Mouse (Mus musculus) right cerebral cortex, postnatal 10 days (tissue): Measurements from ENCODE around the gene Cavin4.

Source experiments
- DNase-seq, 2 experiments: peaks; one replicate each; pipeline ENCODE4 v3.0.0; 2021; ENCODE audit warnings: low spot score in 2 of 2

The Cavin4 gene

GRCm38 (mm10) chr4:48663271-48663670 is at the start of gene Cavin4:
TSS of gene Cavin4 (plus strand) at chr4:48663514.
- no peak for DNase-seq

GRCm38 (mm10) chr4:48615483-48615882 is 47.8 kb upstream of the Cavin4 start:
- no peak for DNase-seq

GRCm38 (mm10) chr4:48617201-48617600 is 46.1 kb upstream of the Cavin4 start:
- DNase-seq, result no peak

- DNase-seq, result no peak
Measured at GRCm38 (mm10) chr4:48620121-48620520, 43.2 kb upstream of the Cavin4 start.

- DNase-seq, result no peak
Measured at GRCm38 (mm10) chr4:48622246-48622645, 41.1 kb upstream of the Cavin4 start.

- no peak for DNase-seq
Measured at GRCm38 (mm10) chr4:48622946-48623345, 40.4 kb upstream of the Cavin4 start.

- peak in 1 of 2 experiments; percentile 10 for DNase-seq
Measured at GRCm38 (mm10) chr4:48624961-48625360, 38.4 kb upstream of the Cavin4 start.

GRCm38 (mm10) chr4:48625836-48626235 is 37.5 kb upstream of the Cavin4 start:
- peak in 1 of 2 experiments; percentile 21 for DNase-seq

GRCm38 (mm10) chr4:48629445-48629844 is 33.9 kb upstream of the Cavin4 start:
- DNase-seq, result peak; percentile 65 to 78

GRCm38 (mm10) chr4:48633529-48633928 is 29.8 kb upstream of the Cavin4 start:
- no peak for DNase-seq

- no peak for DNase-seq
Measured at GRCm38 (mm10) chr4:48634058-48634457, 29.3 kb upstream of the Cavin4 start.

GRCm38 (mm10) chr4:48636831-48637230 is 26.5 kb upstream of the Cavin4 start:
- DNase-seq, result no peak

GRCm38 (mm10) chr4:48638132-48638531 is 25.2 kb upstream of the Cavin4 start:
- no peak for DNase-seq

- no peak for DNase-seq
Measured at GRCm38 (mm10) chr4:48639503-48639902, 23.8 kb upstream of the Cavin4 start.

GRCm38 (mm10) chr4:48643801-48644200 is 19.5 kb upstream of the Cavin4 start:
- no peak for DNase-seq

GRCm38 (mm10) chr4:48646143-48646542 is 17.2 kb upstream of the Cavin4 start:
- no peak for DNase-seq

- no peak for DNase-seq
Measured at GRCm38 (mm10) chr4:48650617-48651360, 12.5 kb upstream of the Cavin4 start.

- no peak for DNase-seq
Measured at GRCm38 (mm10) chr4:48654118-48654517, 9.2 kb upstream of the Cavin4 start.

GRCm38 (mm10) chr4:48656530-48656929 is 6.8 kb upstream of the Cavin4 start:
- no peak for DNase-seq

- no peak for DNase-seq
Measured at GRCm38 (mm10) chr4:48660144-48660543, 3.2 kb upstream of the Cavin4 start.

- DNase-seq, result no peak
Measured at GRCm38 (mm10) chr4:48660619-48661575, 2.4 kb upstream of the Cavin4 start.

- no peak for DNase-seq
Measured at GRCm38 (mm10) chr4:48664021-48664420, 707 bp downstream of the Cavin4 start.

- DNase-seq, result no peak
Measured at GRCm38 (mm10) chr4:48667279-48667678, 4.0 kb downstream of the Cavin4 start.
